Mouse (Mus musculus): ENCODE data around the gene Mcm10. TPM values are rescaled to one million over a fixed set of nuclear protein-coding genes. Genes with fewer than 3 reads are reported as not detected.

Mcm10 gene
- total and polyA plus RNA-seq, 2 experiments from 2014 or later, result 3.1 to 3.8 TPM

DNA sequence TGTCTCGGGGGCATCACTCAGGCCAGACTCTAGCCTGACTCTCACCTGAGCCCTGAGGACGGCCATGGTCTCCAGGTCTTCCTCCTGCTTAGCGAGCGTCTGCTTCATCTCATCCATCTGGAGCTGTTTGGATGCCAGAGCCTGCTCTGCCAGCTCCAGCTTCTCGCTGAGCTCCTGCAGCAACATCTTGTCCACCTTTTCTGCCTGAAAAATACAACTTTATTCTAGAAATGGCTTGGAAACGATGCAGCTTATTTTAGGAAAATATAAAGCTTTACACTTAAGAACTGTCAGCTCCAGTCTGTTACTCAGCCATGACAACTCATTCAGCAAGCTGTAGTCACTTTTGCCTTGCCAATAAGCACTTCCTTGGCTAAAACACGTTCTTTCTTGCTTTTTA, 18.6 kb upstream of the Mcm10 start:
- no peaks in the 10 kb centered on the region for H3K4me1 ChIP-seq (ENCODE audit: control insufficient read depth, insufficient read depth)
- 81% methylated on average over 7 of the region's 7 CpGs for WGBS
- H3K9me3 ChIP-seq (replicated peaks; ENCODE audit: control insufficient read depth, low read length), result no peaks in the 10 kb centered on the region
- DNase-seq (ENCODE audit: low spot score), result no peak
- no peaks in the 10 kb centered on the region for H3K27me3 ChIP-seq (ENCODE audit: control insufficient read depth, insufficient read depth, low read length)
- H3K36me3 ChIP-seq (replicated peaks; ENCODE audit: control insufficient read depth, insufficient read depth, low read length), result peaks cover 28% of the 10 kb centered on the region; the same call in 1 of the 2 replicates
- no peak for ATAC-seq (ENCODE audit: insufficient read depth, low read depth)
- no peak overlapping the region for H3K9ac ChIP-seq (replicated peaks; ENCODE audit: low read depth, low read length)
- H3K4me3 ChIP-seq (ENCODE audit: low read depth, low read length), result no peak overlapping the region
- TF ChIP-seq EP300 (IDR thresholded peaks at IDR 0.05; ENCODE audit: low read depth) (no peak), CTCF (IDR thresholded peaks at IDR 0.05; ENCODE audit: low read depth) (no peak)
- no peak overlapping the region for H3K4me2 ChIP-seq (ENCODE audit: low read depth, low read length)
- H3K27ac ChIP-seq (ENCODE audit: low read depth), result no peak overlapping the region

DNA sequence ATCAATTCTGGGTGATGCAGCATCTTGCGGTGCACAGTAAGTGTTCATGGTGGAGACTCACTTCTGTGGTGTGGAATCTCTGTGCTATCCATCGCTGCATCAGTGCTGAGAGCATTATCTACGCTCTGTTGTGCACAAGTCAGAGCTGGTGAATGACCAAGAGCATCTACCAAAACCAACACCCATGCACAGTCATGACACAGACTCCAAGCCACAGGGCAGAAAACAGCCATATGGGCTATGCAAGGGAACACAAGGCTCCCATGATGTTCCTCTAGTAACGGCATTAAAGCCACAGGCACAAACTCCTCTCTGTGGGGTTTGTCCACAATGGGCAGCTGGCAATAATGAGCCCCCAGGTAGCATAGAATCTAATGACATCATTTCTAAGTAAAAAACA, 17.2 kb upstream of the Mcm10 start:
- Histone ChIP-seq H3K27me3 (ENCODE audit: control insufficient read depth, insufficient read depth, low read length) (no peaks in the 10 kb centered on the region), H3K27ac (ENCODE audit: low read depth) (no peak overlapping the region), H3K36me3 (replicated peaks; ENCODE audit: control insufficient read depth, insufficient read depth, low read length) (peaks cover 27% of the 10 kb centered on the region; the same call in 1 of the 2 replicates), H3K4me2 (ENCODE audit: low read depth, low read length) (no peak overlapping the region), H3K9me3 (replicated peaks; ENCODE audit: control insufficient read depth, low read length) (no peaks in the 10 kb centered on the region), H3K4me3 (ENCODE audit: low read depth, low read length) (no peak overlapping the region), H3K9ac (replicated peaks; ENCODE audit: low read depth, low read length) (no peak overlapping the region), H3K4me1 (ENCODE audit: control insufficient read depth, insufficient read depth) (no peaks in the 10 kb centered on the region)
- 93% methylated on average over 4 of the region's 4 CpGs for WGBS
- ATAC-seq (ENCODE audit: insufficient read depth, low read depth), result no peak
- DNase-seq (ENCODE audit: low spot score), result no peak
- TF ChIP-seq CTCF (IDR thresholded peaks at IDR 0.05; ENCODE audit: low read depth) (no peak), EP300 (IDR thresholded peaks at IDR 0.05; ENCODE audit: low read depth) (no peak)

DNA sequence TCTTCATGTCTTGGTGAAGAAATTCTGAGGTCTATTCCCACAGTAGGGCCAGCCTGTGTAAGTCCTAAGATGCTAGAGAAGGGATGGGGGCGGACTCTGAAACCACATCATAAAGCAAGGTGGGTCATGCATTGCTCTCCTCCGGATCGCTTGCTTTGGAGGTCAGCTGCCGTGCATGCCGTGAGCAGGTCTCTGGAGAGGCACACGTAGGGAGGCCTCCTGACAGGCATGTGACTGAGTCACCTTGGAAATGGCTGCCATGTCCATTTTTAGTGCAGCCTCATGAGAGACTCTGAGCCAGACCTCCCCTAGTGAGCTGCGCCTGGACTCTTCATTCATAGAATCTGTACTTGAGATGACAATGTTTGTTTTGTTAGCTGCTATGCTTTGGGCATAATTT, 15.5 kb upstream of the Mcm10 start:
- H3K9me3 ChIP-seq (replicated peaks; ENCODE audit: control insufficient read depth, low read length), result no peaks in the 10 kb centered on the region
- no peak overlapping the region for H3K27ac ChIP-seq (ENCODE audit: low read depth)
- H3K4me1 ChIP-seq (ENCODE audit: control insufficient read depth, insufficient read depth), result no peaks in the 10 kb centered on the region
- H3K36me3 ChIP-seq (replicated peaks; ENCODE audit: control insufficient read depth, insufficient read depth, low read length), result peaks cover 27% of the 10 kb centered on the region; the same call in 1 of the 2 replicates
- DNase-seq (ENCODE audit: low spot score) (peak; percentile 18), ATAC-seq (ENCODE audit: insufficient read depth, low read depth) (peak; percentile 78)
- H3K4me3 ChIP-seq (ENCODE audit: low read depth, low read length), result no peak overlapping the region
- no peaks in the 10 kb centered on the region for H3K27me3 ChIP-seq (ENCODE audit: control insufficient read depth, insufficient read depth, low read length)
- TF ChIP-seq EP300 (IDR thresholded peaks at IDR 0.05; ENCODE audit: low read depth) (no peak), CTCF (IDR thresholded peaks at IDR 0.05; ENCODE audit: low read depth) (no peak)
- H3K9ac ChIP-seq (replicated peaks; ENCODE audit: low read depth, low read length), result no peak overlapping the region
- no peak overlapping the region for H3K4me2 ChIP-seq (ENCODE audit: low read depth, low read length)
- 47% methylated on average over 7 of the region's 7 CpGs for WGBS

DNA sequence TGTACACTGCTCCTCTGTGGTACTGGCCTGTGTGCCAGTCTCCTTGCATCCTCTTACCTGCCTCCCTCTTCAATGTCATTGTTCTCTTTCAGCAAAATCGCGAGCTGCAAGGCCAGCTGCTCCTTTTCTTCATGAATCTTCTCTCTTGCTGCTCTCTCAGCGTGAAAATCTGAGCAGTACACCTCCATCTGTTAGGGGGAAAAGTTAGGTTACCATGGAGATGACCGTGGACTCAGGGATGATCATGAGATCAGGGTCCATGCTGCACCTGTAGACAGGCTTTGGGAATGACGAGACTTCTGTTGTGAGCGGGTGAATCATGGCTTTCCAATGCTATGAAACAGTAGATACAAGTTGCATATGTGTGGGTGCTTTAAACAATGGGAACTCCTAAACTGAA, 14.5 kb upstream of the Mcm10 start:
- ATAC-seq (ENCODE audit: insufficient read depth, low read depth) (no peak), DNase-seq (ENCODE audit: low spot score) (no peak)
- Histone ChIP-seq H3K4me2 (ENCODE audit: low read depth, low read length) (no peak overlapping the region), H3K4me3 (ENCODE audit: low read depth, low read length) (no peak overlapping the region), H3K9me3 (replicated peaks; ENCODE audit: control insufficient read depth, low read length) (no peaks in the 10 kb centered on the region), H3K9ac (replicated peaks; ENCODE audit: low read depth, low read length) (no peak overlapping the region), H3K36me3 (replicated peaks; ENCODE audit: control insufficient read depth, insufficient read depth, low read length) (peaks cover 27% of the 10 kb centered on the region; the same call in 1 of the 2 replicates), H3K27me3 (ENCODE audit: control insufficient read depth, insufficient read depth, low read length) (no peaks in the 10 kb centered on the region), H3K4me1 (ENCODE audit: control insufficient read depth, insufficient read depth) (no peaks in the 10 kb centered on the region), H3K27ac (ENCODE audit: low read depth) (no peak overlapping the region)
- WGBS, result 80% methylated on average over 6 of the region's 6 CpGs
- no peak for TF ChIP-seq CTCF (IDR thresholded peaks at IDR 0.05; ENCODE audit: low read depth)
- no peak for TF ChIP-seq EP300 (IDR thresholded peaks at IDR 0.05; ENCODE audit: low read depth)

DNA sequence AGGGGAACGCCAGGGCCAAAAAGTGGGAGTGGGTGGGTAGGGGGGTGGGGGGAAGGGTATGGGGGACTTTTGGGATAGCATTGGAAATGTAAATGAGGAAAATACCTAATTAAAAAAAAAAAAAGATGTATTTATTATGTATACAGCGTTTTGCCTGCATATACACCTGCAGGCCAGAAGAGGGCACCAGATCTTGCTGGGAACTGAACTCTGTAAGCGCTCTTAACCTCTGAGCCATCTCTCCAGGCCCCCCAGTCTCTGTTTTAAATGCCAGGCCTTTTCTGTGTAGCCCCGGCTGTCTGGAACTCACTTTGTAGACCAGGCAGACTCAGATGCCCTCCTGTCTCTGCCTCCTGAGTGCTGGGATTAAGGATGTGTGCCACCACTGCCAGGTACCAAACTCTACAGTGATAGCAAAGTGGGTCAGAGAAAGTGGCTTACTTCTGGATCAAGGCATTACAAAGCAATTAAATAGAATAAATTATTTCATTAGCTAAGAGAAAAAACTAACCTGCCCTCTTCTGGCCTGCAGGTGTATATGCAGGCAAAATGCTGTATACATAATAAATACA, 12.7 kb upstream of the Mcm10 start:
- TF ChIP-seq CTCF (IDR thresholded peaks at IDR 0.05; ENCODE audit: low read depth), result peak; percentile 39
- no peak for TF ChIP-seq EP300 (IDR thresholded peaks at IDR 0.05; ENCODE audit: low read depth)
- WGBS, result 48% methylated on average over 3 of the region's 4 CpGs

More for the DNA sequence above, 12.7 kb upstream of the Mcm10 start:
- Histone ChIP-seq H3K4me1 (ENCODE audit: control insufficient read depth, insufficient read depth) (no peaks in the 10 kb centered on the region), H3K27me3 (ENCODE audit: control insufficient read depth, insufficient read depth, low read length) (no peaks in the 10 kb centered on the region), H3K9me3 (replicated peaks; ENCODE audit: control insufficient read depth, low read length) (no peaks in the 10 kb centered on the region), H3K9ac (replicated peaks; ENCODE audit: low read depth, low read length) (no peak overlapping the region), H3K4me2 (ENCODE audit: low read depth, low read length) (no peak overlapping the region), H3K27ac (ENCODE audit: low read depth) (no peak overlapping the region), H3K4me3 (ENCODE audit: low read depth, low read length) (no peak overlapping the region), H3K36me3 (replicated peaks; ENCODE audit: control insufficient read depth, insufficient read depth, low read length) (peaks cover 25% of the 10 kb centered on the region; the same call in 1 of the 2 replicates)
- DNase-seq (ENCODE audit: low spot score) (no peak), ATAC-seq (ENCODE audit: insufficient read depth, low read depth) (no peak)
